Mouse (Mus musculus) hindbrain, embryonic 10.5 days (tissue): ENCODE data around the gene Myo15. TPM values are rescaled to one million over a fixed set of nuclear protein-coding genes. Genes with fewer than 3 reads are reported as not detected.
A peak's percentile ranks its signal among the peaks of the same experiment; 100 is the strongest.
"Not testable (repeated sequence)": the region's sequence is repeated elsewhere in the genome, so short reads cannot be mapped to it uniquely, and the experiment has no call there.

Experiments used
- DNase-seq: peaks from one replicate; pipeline ENCODE4 v3.0.0-alpha.2; 2017; ENCODE audit warnings: low spot score
- H3K27ac ChIP-seq: fragments of 300-500 bp; sonication (generic); 2 replicates; pipeline ENCODE4 v1.5.1; 2016; ENCODE audit warnings: mild to moderate bottlenecking, moderate library complexity
- H3K27me3 ChIP-seq: fragments of 300-500 bp; sonication (generic); 2 replicates; pipeline ENCODE4 v1.6.1; 2016; ENCODE audit warnings: mild to moderate bottlenecking; ENCODE audit not compliant: poor library complexity, insufficient read depth, severe bottlenecking
- H3K36me3 ChIP-seq: fragments of 300-500 bp; sonication (generic); 2 replicates; pipeline ENCODE4 v1.6.1; 2016; ENCODE audit warnings: mild to moderate bottlenecking, moderate library complexity
- H3K4me1 ChIP-seq: fragments of 300-500 bp; sonication (generic); replicated peaks from 2 replicates; pipeline ENCODE4 v1.6.1; 2016; ENCODE audit warnings: mild to moderate bottlenecking
- H3K4me3 ChIP-seq: fragments of 300-500 bp; sonication (generic); 2 replicates; pipeline ENCODE4 v1.5.1; 2016; ENCODE audit warnings: mild to moderate bottlenecking, moderate library complexity
- H3K9me3 ChIP-seq: fragments of 300-500 bp; sonication (generic); 2 replicates; pipeline ENCODE4 v1.6.1; 2016; ENCODE audit warnings: mild to moderate bottlenecking, moderate library complexity
- WGBS: fragments of 180-500 bp; shearing (Covaris S2); methylation state at CpG from one replicate; pipeline ENCODE4 v1.1.7; 2016; 5-methylcytosine and 5-hydroxymethylcytosine counted together
- polyA plus RNA-seq: library from polyadenylated mRNA; unstranded; fragments of >200 nt; fragmentation: Nextera tagmentation; extraction: Ambion mirVana; gene quantifications from 2 replicates; pipeline ENCODE4 v1.2.1, GENCODE M21; 2016

Myo15 gene
- 0.16 and 0.36 TPM in 2 replicates for polyA plus RNA-seq

GRCm38 (mm10) chr11:60469039-60469438, at the start of gene Myo15:
Gene Myo15 (plus strand): TSS chr11:60469339.
- H3K36me3 ChIP-seq = peaks cover 66% of the 10 kb centered on the region
- no peak for DNase-seq
- H3K4me3 ChIP-seq = no peak within 1 kb of the TSS
- 93% methylated on average over 3 of the region's 3 CpGs for WGBS
- H3K27ac ChIP-seq = no peak within 1 kb of the TSS
- H3K4me1 ChIP-seq = no peaks in the 10 kb centered on the region
- H3K9me3 ChIP-seq = no peaks in the 10 kb centered on the region
- no peaks in the 10 kb centered on the region for H3K27me3 ChIP-seq

- Histone ChIP-seq H3K4me1 (peaks cover 23% of the 10 kb centered on the region), H3K36me3 (peaks cover 16% of the 10 kb centered on the region), H3K9me3 (no peaks in the 10 kb centered on the region), H3K27ac (no peak overlapping the region), H3K4me3 (no peak overlapping the region), H3K27me3 (no peaks in the 10 kb centered on the region)
- no peak for DNase-seq
- 65% methylated on average over 6 of the region's 6 CpGs for WGBS
Observed at GRCm38 (mm10) chr11:60422046-60422668, 47.0 kb upstream of the Myo15 start.

- Histone ChIP-seq H3K4me3 (no peak overlapping the region), H3K27me3 (no peaks in the 10 kb centered on the region), H3K9me3 (no peaks in the 10 kb centered on the region), H3K27ac (no peak overlapping the region), H3K36me3 (peaks cover 25% of the 10 kb centered on the region), H3K4me1 (peaks cover 17% of the 10 kb centered on the region)
- whole genome bisulfite sequencing = 64% methylated on average over 1 of the region's 1 CpGs
- DNase-seq = no peak
Observed at GRCm38 (mm10) chr11:60423006-60423405, 46.1 kb upstream of the Myo15 start.

GRCm38 (mm10) chr11:60426417-60426816, 42.7 kb upstream of the Myo15 start:
- no peak for DNase-seq
- Histone ChIP-seq H3K9me3 (no peaks in the 10 kb centered on the region), H3K4me1 (no peaks in the 10 kb centered on the region), H3K36me3 (peaks cover 54% of the 10 kb centered on the region), H3K27ac (no peak overlapping the region), H3K4me3 (no peak overlapping the region), H3K27me3 (no peaks in the 10 kb centered on the region)
- 86% methylated on average over 1 of the region's 1 CpGs for WGBS

GRCm38 (mm10) chr11:60427628-60428027, 41.5 kb upstream of the Myo15 start:
- Histone ChIP-seq H3K36me3 (peaks cover 65% of the 10 kb centered on the region), H3K4me3 (no peak overlapping the region), H3K27ac (no peak overlapping the region), H3K27me3 (no peaks in the 10 kb centered on the region), H3K9me3 (no peaks in the 10 kb centered on the region), H3K4me1 (no peaks in the 10 kb centered on the region)
- WGBS = 96% methylated on average over 3 of the region's 3 CpGs
- no peak for DNase-seq

GRCm38 (mm10) chr11:60433501-60433900, 35.6 kb upstream of the Myo15 start:
- H3K4me1 ChIP-seq = no peaks in the 10 kb centered on the region
- H3K9me3 ChIP-seq = no peaks in the 10 kb centered on the region
- H3K27ac ChIP-seq = no peak overlapping the region
- no peak for DNase-seq
- no peak overlapping the region for H3K4me3 ChIP-seq
- H3K36me3 ChIP-seq = peaks cover 89% of the 10 kb centered on the region
- no peaks in the 10 kb centered on the region for H3K27me3 ChIP-seq

GRCm38 (mm10) chr11:60435133-60435532, 34.0 kb upstream of the Myo15 start:
- Histone ChIP-seq H3K36me3 (peaks cover 83% of the 10 kb centered on the region), H3K27me3 (no peaks in the 10 kb centered on the region), H3K4me1 (no peaks in the 10 kb centered on the region), H3K27ac (no peak overlapping the region), H3K9me3 (no peaks in the 10 kb centered on the region), H3K4me3 (no peak overlapping the region)
- 98% methylated on average over 1 of the region's 1 CpGs for WGBS
- no peak for DNase-seq

GRCm38 (mm10) chr11:60436618-60437017, 32.5 kb upstream of the Myo15 start:
- Histone ChIP-seq H3K9me3 (no peaks in the 10 kb centered on the region), H3K4me1 (no peaks in the 10 kb centered on the region), H3K27ac (no peak overlapping the region), H3K36me3 (peaks cover 81% of the 10 kb centered on the region), H3K27me3 (no peaks in the 10 kb centered on the region), H3K4me3 (no peak overlapping the region)
- DNase-seq = no peak
- WGBS = 87% methylated on average over 3 of the region's 3 CpGs

GRCm38 (mm10) chr11:60439621-60440020, 29.5 kb upstream of the Myo15 start:
- not testable (repeated sequence) for H3K4me1 ChIP-seq, H3K4me3 ChIP-seq, H3K9me3 ChIP-seq, H3K27ac ChIP-seq, H3K27me3 ChIP-seq, DNase-seq
- peaks cover 83% of the 10 kb centered on the region for H3K36me3 ChIP-seq
- 30% methylated on average over 1 of the region's 1 CpGs for WGBS

GRCm38 (mm10) chr11:60440176-60440575, 29.0 kb upstream of the Myo15 start:
- H3K27ac ChIP-seq = no peak overlapping the region

GRCm38 (mm10) chr11:60442896-60443295, 26.2 kb upstream of the Myo15 start:
- peaks cover 55% of the 10 kb centered on the region for H3K36me3 ChIP-seq
- H3K4me3 ChIP-seq = no peak overlapping the region
- H3K9me3 ChIP-seq = no peaks in the 10 kb centered on the region
- no peak overlapping the region for H3K27ac ChIP-seq
- no peaks in the 10 kb centered on the region for H3K27me3 ChIP-seq
- H3K4me1 ChIP-seq = no peaks in the 10 kb centered on the region
- no peak for DNase-seq
- 88% methylated on average over 6 of the region's 6 CpGs for WGBS

More at GRCm38 (mm10) chr11:60440176-60440575, 29.0 kb upstream of the Myo15 start:
- DNase-seq = no peak
- H3K4me1 ChIP-seq = no peaks in the 10 kb centered on the region
- no peaks in the 10 kb centered on the region for H3K9me3 ChIP-seq
- no peaks in the 10 kb centered on the region for H3K27me3 ChIP-seq
- WGBS = 52% methylated on average over 7 of the region's 7 CpGs
- no peak overlapping the region for H3K4me3 ChIP-seq
- peaks cover 78% of the 10 kb centered on the region for H3K36me3 ChIP-seq

- DNase-seq = no peak
- 89% methylated on average over 4 of the region's 4 CpGs for WGBS
- H3K27me3 ChIP-seq = no peaks in the 10 kb centered on the region
- no peak overlapping the region for H3K4me3 ChIP-seq
- H3K36me3 ChIP-seq = peaks cover 44% of the 10 kb centered on the region
- no peaks in the 10 kb centered on the region for H3K9me3 ChIP-seq
- H3K4me1 ChIP-seq = no peaks in the 10 kb centered on the region
- no peak overlapping the region for H3K27ac ChIP-seq
Observed at GRCm38 (mm10) chr11:60444007-60444406, 25.1 kb upstream of the Myo15 start.

- WGBS = 5% methylated on average over 27 of the region's 27 CpGs
- H3K27ac ChIP-seq = peak within 1 kb of the TSS; percentile 86
Observed at GRCm38 (mm10) chr11:60454080-60454744, 14.9 kb upstream of the Myo15 start, which contains the start of gene Drg2. Gene Drg2 (plus strand): TSS chr11:60454591.

More at GRCm38 (mm10) chr11:60454080-60454744, 14.9 kb upstream of the Myo15 start, which contains the start of gene Drg2:
- H3K4me1 ChIP-seq = peaks cover 13% of the 10 kb centered on the region
- H3K9me3 ChIP-seq = no peaks in the 10 kb centered on the region
- peaks cover 2% of the 10 kb centered on the region; the same call in 1 of the 2 replicates for H3K27me3 ChIP-seq
- H3K4me3 ChIP-seq = peak within 1 kb of the TSS; percentile 88
- DNase-seq = peak; percentile 92
- H3K36me3 ChIP-seq = peaks cover 34% of the 10 kb centered on the region
